23 mouse cellular contexts compared by ENCODE assay signal in the genomic region with DNA sequence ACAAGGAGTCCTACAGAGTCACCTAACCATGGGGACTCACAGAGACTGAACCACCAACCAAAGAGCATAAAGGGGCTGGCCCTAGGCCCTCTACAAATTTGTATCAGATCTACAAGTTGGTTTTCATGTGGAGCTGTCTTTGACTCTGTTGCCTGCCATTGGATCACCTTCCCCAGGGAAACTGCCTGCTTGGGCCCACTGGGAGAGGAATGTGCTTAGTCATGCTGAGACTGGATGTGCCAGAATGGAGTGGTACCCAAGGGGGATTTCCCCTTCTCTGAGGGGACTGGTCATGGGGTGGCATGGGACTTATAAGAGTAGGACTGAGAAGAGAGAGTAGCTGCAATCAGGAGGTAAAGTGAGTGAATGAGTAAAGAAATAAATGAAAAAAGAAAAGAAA.
DNase-seq lines count a peak whose midpoint lies in the region; ATAC-seq and TF ChIP-seq lines count a peak whose summit lies in the region.
"Had no signal": no experiment of that assay in that cellular context is flagged by ENCODE, and none has a peak within 500 bp of the region (broad histone marks: within the 10 kb centered on the region; RNA-seq: fewer than 3 reads in every experiment).

No protein-coding gene starts in this region.

- no peak for TF ChIP-seq CTCF in CH12.LX (conservative IDR thresholded peaks at IDR 0.05 in 1 of 2, IDR thresholded peaks at IDR 0.05 in 1 of 2; ENCODE audit: low read depth in 2 of 2, low read length in 2 of 2)

- H3K4me3 ChIP-seq in CH12.LX (replicated peaks in 1 of 3; ENCODE audit: low read depth in 2 of 3, low read length in 2 of 3, poor library complexity in 1 of 3): no peak overlapping the region
- no peak overlapping the region for H3K4me3 ChIP-seq in midbrain, embryonic 14.5 days (replicated peaks; ENCODE audit: low read depth, low read length)
- H3K4me3 ChIP-seq: embryonic facial prominence, embryonic 13.5 days; forebrain, embryonic 13.5 days; heart, embryonic 10.5 days; hindbrain, embryonic 13.5 days had no signal

- in situ Hi-C loops in CH12.LX (cut with MboI; ENCODE audit: low pct_ligation_motif_present, low pct_unique_long_range_greater_than_20kb, low sequenced_read_pairs): no loop called here

- H3K79me2 ChIP-seq in CH12.LX (replicated peaks; ENCODE audit: control insufficient read depth, extremely low read depth, insufficient read depth, poor library complexity, severe bottlenecking): no peaks in the 10 kb centered on the region

- H3K36me3 ChIP-seq in CH12.LX (replicated peaks in 1 of 2; ENCODE audit: control insufficient read depth in 1 of 2, insufficient read depth in 1 of 2, low read length in 1 of 2): no peaks in the 10 kb centered on the region
- no peaks in the 10 kb centered on the region for H3K36me3 ChIP-seq in midbrain, embryonic 14.5 days (ENCODE audit: control insufficient read depth, insufficient read depth, low read length)
- H3K36me3 ChIP-seq: embryonic facial prominence, embryonic 13.5 days; G1E; heart, embryonic 10.5 days; hindbrain, embryonic 13.5 days had no signal

- H3K27ac ChIP-seq in CH12.LX (ENCODE audit: insufficient read depth, low read depth): no peak overlapping the region
- no peak overlapping the region for H3K27ac ChIP-seq in midbrain, embryonic 14.5 days (replicated peaks; ENCODE audit: low read depth, low read length)
- H3K27ac ChIP-seq: embryonic facial prominence, embryonic 13.5 days; forebrain, embryonic 13.5 days; heart, embryonic 10.5 days; hindbrain, embryonic 13.5 days; hindbrain, postnatal 0 days had no signal

- peak; percentile 50 for DNase-seq in 3134 (ENCODE audit: extremely low read depth, insufficient read length, low spot score)
- DNase-seq in CH12.LX (ENCODE audit: extremely low read depth): peak; percentile 56
- DNase-seq in MN1 (ENCODE audit: low spot score): peak; percentile 25
- peak; percentile 11 for DNase-seq in ZHBTc4 (ENCODE audit: low read depth, low spot score)
- DNase-seq in thymus, postnatal 25 days: no peak
- no peak for DNase-seq in right cerebral cortex, postnatal 25 days
- no peak for DNase-seq in midbrain, embryonic 14.5 days
- DNase-seq: adrenal gland, postnatal 10 days; B cell, adult 2 months; cerebellum, adult 11-12 months; cerebellum, adult 9-10 months; cerebellum, postnatal 25 days; forebrain, postnatal 0 days; gastrocnemius, postnatal 36 days; heart, postnatal 10 days; kidney, adult 18-20 months had no signal

- TF ChIP-seq POLR2A in CH12.LX (IDR thresholded peaks at IDR 0.05; ENCODE audit: low read depth, low read length): no peak

- 0 out of 2 replicates have a peak overlapping the region, but pooled peaks have one; percentile 6 for H3K4me2 ChIP-seq in CH12.LX (ENCODE audit: insufficient read depth, low read depth, poor library complexity, severe bottlenecking)
- H3K4me2 ChIP-seq in midbrain, embryonic 14.5 days (ENCODE audit: low read length): no peak overlapping the region
- H3K4me2 ChIP-seq: embryonic facial prominence, embryonic 13.5 days; forebrain, embryonic 13.5 days; hindbrain, embryonic 13.5 days had no signal

- TF ChIP-seq RAD21 in CH12.LX (IDR thresholded peaks at IDR 0.05; ENCODE audit: low read depth, low read length): no peak

- H3K9me3 ChIP-seq in CH12.LX (replicated peaks; ENCODE audit: low read length): no peaks in the 10 kb centered on the region
- H3K9me3 ChIP-seq in midbrain, embryonic 14.5 days (ENCODE audit: control insufficient read depth, low read length): no peaks in the 10 kb centered on the region
- H3K9me3 ChIP-seq: embryonic facial prominence, embryonic 13.5 days; forebrain, embryonic 13.5 days; G1E; heart, embryonic 10.5 days; hindbrain, embryonic 13.5 days had no signal

- dilution Hi-C loops in CH12.LX (cut with MboI; ENCODE audit: extremely low pct_ligation_motif_present, extremely low pct_unique_long_range_greater_than_20kb, low sequenced_read_pairs): no loop called here

- H3K27me3 ChIP-seq in CH12.LX (replicated peaks): no peaks in the 10 kb centered on the region
- no peaks in the 10 kb centered on the region for H3K27me3 ChIP-seq in midbrain, embryonic 14.5 days (ENCODE audit: control insufficient read depth, insufficient read depth, low read length)
- H3K27me3 ChIP-seq: embryonic facial prominence, embryonic 13.5 days; forebrain, embryonic 13.5 days; hindbrain, embryonic 13.5 days had no signal

- peaks cover 0 to 39% of the 10 kb centered on the region in 2 experiments; a peak in 2 of 4 replicates for H3K4me1 ChIP-seq in CH12.LX (ENCODE audit: control insufficient read depth in 1 of 2, insufficient read depth in 2 of 2)
- no peaks in the 10 kb centered on the region for H3K4me1 ChIP-seq in midbrain, embryonic 14.5 days (ENCODE audit: control insufficient read depth, insufficient read depth, low read length)
- H3K4me1 ChIP-seq: embryonic facial prominence, embryonic 13.5 days; forebrain, embryonic 13.5 days; heart, embryonic 10.5 days; hindbrain, embryonic 13.5 days had no signal

- ATAC-seq in midbrain, embryonic 14.5 days (ENCODE audit: low FRiP score, low TSS enrichment): no peak
- ATAC-seq: CD4-positive, CD25-positive, alpha-beta regulatory T cell, adult 4 months; forebrain, embryonic 13.5 days; forebrain, postnatal 0 days; hindbrain, postnatal 0 days had no signal

- peak; percentile 39 for TF ChIP-seq EP300 in CH12.LX (IDR thresholded peaks at IDR 0.05; ENCODE audit: low read length)

- H3K9ac ChIP-seq in CH12.LX (ENCODE audit: insufficient read depth, low read depth): no peak overlapping the region
- H3K9ac ChIP-seq in midbrain, embryonic 14.5 days (replicated peaks; ENCODE audit: low read length): no peak overlapping the region
- H3K9ac ChIP-seq: embryonic facial prominence, embryonic 13.5 days; forebrain, embryonic 13.5 days; forebrain, postnatal 0 days; hindbrain, embryonic 13.5 days had no signal

TF ChIP-seq in CH12.LX, 34 proteins besides CTCF, POLR2A, EP300 and RAD21:
- TF ChIP-seq IRF4 (IDR thresholded peaks at IDR 0.05; ENCODE audit: low read depth, low read length) (peak; percentile 57), ETS1 (conservative IDR thresholded peaks at IDR 0.05; ENCODE audit: low read depth, low read length) (peak; percentile 33; the same call in 1 of the 2 replicates), ZNF384 (IDR thresholded peaks at IDR 0.05; ENCODE audit: low read depth, low read length) (no peak), MAFK (IDR thresholded peaks at IDR 0.05; ENCODE audit: insufficient replicate concordance, low read length) (peak; percentile 72; the same call in 1 of the 2 replicates), PAX5 (IDR thresholded peaks at IDR 0.05; ENCODE audit: low read length) (no peak), CHD1 (IDR thresholded peaks at IDR 0.05; ENCODE audit: low read depth, low read length) (no peak)

Comparison
In these comparisons a context has a peak if more than half of its experiments do, and no peak if none do; other contexts are left out.
1. DNase-seq: peak in 3134 (single experiment), CH12.LX (single experiment), MN1 (single experiment) and ZHBTc4 (single experiment); none in thymus, postnatal 25 days (single experiment), right cerebral cortex, postnatal 25 days (single experiment) and midbrain, embryonic 14.5 days (single experiment).